Mouse (Mus musculus) forebrain, embryonic 13.5 days (tissue): Measurements from ENCODE around the gene Tcf3. TPM values are rescaled to one million over a fixed set of nuclear protein-coding genes. Genes with fewer than 3 reads are reported as not detected.

Experiments used
- ATAC-seq: fragments of 200-750 bp; cut with Nextera tagmentation; 2 replicates; pipeline ENCODE4 v1.8.0; 2017
- H3K27ac ChIP-seq: fragments of 300-500 bp; sonication (generic); 2 replicates; pipeline ENCODE4 v1.5.1; 2015; ENCODE audit warnings: inconsistent platforms, mild to moderate bottlenecking, moderate library complexity
- H3K27me3 ChIP-seq: fragments of 300-500 bp; sonication (generic); 2 replicates; pipeline ENCODE4 v1.6.1; 2015; ENCODE audit warnings: mild to moderate bottlenecking, inconsistent platforms
- H3K36me3 ChIP-seq: fragments of 300-500 bp; sonication (generic); 2 replicates; pipeline ENCODE4 v1.6.1; 2015; ENCODE audit warnings: mild to moderate bottlenecking, inconsistent platforms; ENCODE audit not compliant: poor library complexity, severe bottlenecking
- H3K4me1 ChIP-seq: fragments of 300-500 bp; sonication (generic); 2 replicates; pipeline ENCODE4 v1.6.1; 2015; ENCODE audit warnings: inconsistent platforms
- H3K4me2 ChIP-seq: fragments of 300-500 bp; sonication (generic); 2 replicates; pipeline ENCODE4 v1.6.1; 2015; ENCODE audit warnings: inconsistent platforms, mild to moderate bottlenecking, moderate library complexity
- H3K4me3 ChIP-seq: fragments of 300-500 bp; sonication (generic); 2 replicates; pipeline ENCODE4 v1.5.1; 2015; ENCODE audit warnings: mild to moderate bottlenecking, inconsistent platforms
- H3K9ac ChIP-seq: fragments of 300-500 bp; sonication (generic); 2 replicates; pipeline ENCODE4 v1.6.1; 2015; ENCODE audit warnings: mild to moderate bottlenecking, inconsistent platforms
- H3K9me3 ChIP-seq: fragments of 300-500 bp; sonication (generic); replicated peaks from 2 replicates; pipeline ENCODE4 v1.6.1; 2016; ENCODE audit warnings: inconsistent platforms
- WGBS: fragments of 180-500 bp; shearing (Covaris S2); methylation state at CpG from one replicate; pipeline ENCODE4 v1.1.7; 2015; 5-methylcytosine and 5-hydroxymethylcytosine counted together
- polyA plus RNA-seq: library from polyadenylated mRNA; unstranded; fragments of >200 nt; fragmentation: Nextera tagmentation; extraction: Ambion mirVana; gene quantifications from 2 replicates; pipeline ENCODE4 v1.2.1, GENCODE M21; 2015

The Tcf3 gene
- polyA plus RNA-seq, 1 experiment from 2014 or later = 112 TPM

GRCm38 (mm10) chr10:80434823-80435222 lies 1.4 kb upstream of the Tcf3 start:
- peaks cover 35% of the 10 kb centered on the region for H3K4me1 ChIP-seq
- no peak overlapping the region for H3K9ac ChIP-seq
- H3K9me3 ChIP-seq = no peaks in the 10 kb centered on the region
- 0 out of 2 replicates have a peak overlapping the region, but pooled peaks have one; percentile 24 for H3K4me2 ChIP-seq
- H3K4me3 ChIP-seq = no peak overlapping the region
- WGBS = 83% methylated on average over 3 of the region's 3 CpGs
- H3K27me3 ChIP-seq = no peaks in the 10 kb centered on the region; the same call in 1 of the 2 replicates
- ATAC-seq = no peak
- H3K36me3 ChIP-seq = peaks cover 12% of the 10 kb centered on the region
- no peak overlapping the region for H3K27ac ChIP-seq

- H3K9me3 ChIP-seq = no peaks in the 10 kb centered on the region
- H3K4me3 ChIP-seq = peak overlapping the region; percentile 93
- no peak overlapping the region for H3K27ac ChIP-seq
- WGBS = 13% methylated on average over 8 of the region's 8 CpGs
- peak overlapping the region; percentile 24; the same call in 1 of the 2 replicates for H3K4me2 ChIP-seq
- H3K36me3 ChIP-seq = peaks cover 18% of the 10 kb centered on the region
- H3K27me3 ChIP-seq = no peaks in the 10 kb centered on the region; the same call in 1 of the 2 replicates
- peaks cover 38% of the 10 kb centered on the region for H3K4me1 ChIP-seq
- ATAC-seq = 0 out of 2 replicates have a peak, but pooled peaks have one; percentile 7
- H3K9ac ChIP-seq = 0 out of 2 replicates have a peak overlapping the region, but pooled peaks have one; percentile 99
Observed at GRCm38 (mm10) chr10:80434233-80434592, 766 bp upstream of the Tcf3 start.

GRCm38 (mm10) chr10:80432936-80433512 lies 423 bp downstream of the Tcf3 start:
- under 1% methylated on average over 53 of the region's 60 CpGs for WGBS
- peak; percentile 37; the same call in 1 of the 2 replicates for ATAC-seq
- H3K27me3 ChIP-seq = no peaks in the 10 kb centered on the region; the same call in 1 of the 2 replicates
- H3K9ac ChIP-seq = peak overlapping the region; percentile 99
- H3K9me3 ChIP-seq = no peaks in the 10 kb centered on the region
- H3K4me1 ChIP-seq = peaks cover 38% of the 10 kb centered on the region
- H3K4me3 ChIP-seq = peak overlapping the region; percentile 93
- peaks cover 30% of the 10 kb centered on the region for H3K36me3 ChIP-seq
- H3K4me2 ChIP-seq = peak overlapping the region; percentile 77
- peak overlapping the region; percentile 95 for H3K27ac ChIP-seq

GRCm38 (mm10) chr10:80432387-80432785 lies 1.1 kb downstream of the Tcf3 start:
- Histone ChIP-seq H3K9me3 (no peaks in the 10 kb centered on the region), H3K36me3 (peaks cover 36% of the 10 kb centered on the region), H3K4me3 (peak overlapping the region; percentile 93), H3K27ac (peak overlapping the region; percentile 95), H3K27me3 (no peaks in the 10 kb centered on the region), H3K4me2 (peak overlapping the region; percentile 77), H3K4me1 (peaks cover 38% of the 10 kb centered on the region), H3K9ac (peak overlapping the region; percentile 99)
- ATAC-seq = no peak
- WGBS = 3% methylated on average over 4 of the region's 4 CpGs

DNA sequence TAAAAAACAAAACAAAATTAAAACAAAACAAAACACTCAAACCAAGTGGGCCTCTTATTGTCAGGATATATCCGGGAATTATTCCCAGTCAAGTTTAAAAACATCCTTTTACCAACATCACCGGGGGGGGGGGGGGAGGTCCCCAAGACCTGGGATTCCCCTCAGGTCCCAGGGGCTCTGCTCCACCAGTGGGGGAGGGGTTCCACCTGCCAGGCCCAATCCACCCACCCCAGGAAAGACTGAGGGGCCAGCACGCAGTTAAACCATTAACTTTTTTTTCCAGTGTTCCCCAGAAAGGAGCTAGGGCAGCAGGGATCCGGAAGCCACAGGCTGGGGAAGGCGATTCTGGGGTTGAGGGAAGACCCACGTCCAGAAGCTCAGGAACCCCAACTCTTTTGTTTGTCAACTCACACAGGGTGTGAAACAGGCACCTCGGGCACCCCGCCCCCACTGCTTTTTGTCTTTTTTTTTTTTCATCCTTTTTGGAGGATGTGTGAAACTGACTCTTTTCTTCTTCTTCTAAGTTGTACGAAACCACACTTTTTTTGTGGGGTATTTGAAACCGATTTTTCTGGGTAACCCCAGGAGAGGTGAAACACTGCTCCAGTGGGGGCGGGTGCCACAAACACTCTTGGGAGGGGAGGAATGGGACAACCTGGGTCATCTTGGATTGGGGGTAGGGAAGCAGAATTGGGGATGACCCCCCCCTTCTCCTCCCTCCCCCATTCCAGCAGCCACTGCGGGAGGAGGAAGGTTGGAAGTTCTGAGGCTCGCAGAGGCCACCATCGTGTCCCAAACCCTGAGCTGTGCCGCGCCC lies 1.7 kb downstream of the Tcf3 start:
- peaks cover 38% of the 10 kb centered on the region for H3K4me1 ChIP-seq
- peak overlapping the region; percentile 93 for H3K4me3 ChIP-seq
- H3K27me3 ChIP-seq = no peaks in the 10 kb centered on the region
- 15% methylated on average over 16 of the region's 16 CpGs for WGBS
- no peaks in the 10 kb centered on the region for H3K9me3 ChIP-seq
- H3K9ac ChIP-seq = peak overlapping the region; percentile 99
- peaks cover 43% of the 10 kb centered on the region for H3K36me3 ChIP-seq
- no peak for ATAC-seq
- H3K27ac ChIP-seq = peak overlapping the region; percentile 95
- peak overlapping the region; percentile 77 for H3K4me2 ChIP-seq

- no peak overlapping the region for H3K4me3 ChIP-seq
- H3K36me3 ChIP-seq = peaks cover 56% of the 10 kb centered on the region
- H3K27ac ChIP-seq = no peak overlapping the region
- no peaks in the 10 kb centered on the region for H3K27me3 ChIP-seq
- peaks cover 32% of the 10 kb centered on the region for H3K4me1 ChIP-seq
- H3K4me2 ChIP-seq = peak overlapping the region; percentile 77
- H3K9ac ChIP-seq = no peak overlapping the region
- WGBS = 74% methylated on average over 6 of the region's 8 CpGs
- H3K9me3 ChIP-seq = peaks cover under 1% of the 10 kb centered on the region; the same call in 1 of the 2 replicates
- no peak for ATAC-seq
Observed at GRCm38 (mm10) chr10:80430375-80430980, 3.0 kb downstream of the Tcf3 start.

- H3K4me2 ChIP-seq = no peak overlapping the region
- H3K9ac ChIP-seq = no peak overlapping the region
- no peak overlapping the region for H3K4me3 ChIP-seq
- peaks cover 62% of the 10 kb centered on the region for H3K36me3 ChIP-seq
- H3K27me3 ChIP-seq = no peaks in the 10 kb centered on the region
- H3K4me1 ChIP-seq = peaks cover 31% of the 10 kb centered on the region
- peaks cover 6% of the 10 kb centered on the region; the same call in 1 of the 2 replicates for H3K9me3 ChIP-seq
- 84% methylated on average over 8 of the region's 8 CpGs for WGBS
- H3K27ac ChIP-seq = no peak overlapping the region
- ATAC-seq = no peak
Observed at GRCm38 (mm10) chr10:80429800-80430199, 3.6 kb downstream of the Tcf3 start.

GRCm38 (mm10) chr10:80425041-80425440 lies 8.4 kb downstream of the Tcf3 start:
- Histone ChIP-seq H3K36me3 (peaks cover 94% of the 10 kb centered on the region), H3K4me1 (peaks cover 43% of the 10 kb centered on the region), H3K9me3 (peaks cover 6% of the 10 kb centered on the region; the same call in 1 of the 2 replicates), H3K9ac (no peak overlapping the region), H3K4me3 (no peak overlapping the region), H3K4me2 (no peak overlapping the region), H3K27me3 (no peaks in the 10 kb centered on the region), H3K27ac (no peak overlapping the region)
- ATAC-seq = no peak
- 94% methylated on average over 3 of the region's 3 CpGs for WGBS

DNA sequence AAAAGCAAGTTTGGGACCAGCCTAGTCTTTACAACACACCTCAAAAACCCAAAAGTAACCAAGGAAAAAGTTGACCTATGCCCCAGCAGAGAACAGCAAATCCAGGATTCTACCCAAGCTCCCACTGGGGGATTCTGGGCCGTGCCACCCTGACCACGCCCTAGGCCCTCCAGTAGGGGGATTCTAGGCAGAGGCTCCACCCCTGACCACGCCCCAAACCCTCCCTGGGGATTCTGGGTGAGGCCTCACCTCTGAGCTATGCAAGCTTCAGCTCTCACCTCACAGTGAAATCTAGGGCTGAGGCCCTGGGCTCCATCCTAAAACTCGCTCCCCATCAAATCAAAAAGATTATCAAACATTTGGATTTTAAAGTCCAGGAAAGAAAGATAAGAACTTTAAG lies 9.9 kb downstream of the Tcf3 start:
- H3K27me3 ChIP-seq = no peaks in the 10 kb centered on the region
- peaks cover 53% of the 10 kb centered on the region for H3K4me1 ChIP-seq
- H3K4me2 ChIP-seq = no peak overlapping the region
- ATAC-seq = no peak
- H3K9ac ChIP-seq = no peak overlapping the region
- H3K36me3 ChIP-seq = peaks cover 94% of the 10 kb centered on the region
- WGBS = 57% methylated on average over 4 of the region's 4 CpGs
- peaks cover 6% of the 10 kb centered on the region; the same call in 1 of the 2 replicates for H3K9me3 ChIP-seq
- H3K4me3 ChIP-seq = no peak overlapping the region
- peak overlapping the region; percentile 79; the same call in 1 of the 2 replicates for H3K27ac ChIP-seq

DNA sequence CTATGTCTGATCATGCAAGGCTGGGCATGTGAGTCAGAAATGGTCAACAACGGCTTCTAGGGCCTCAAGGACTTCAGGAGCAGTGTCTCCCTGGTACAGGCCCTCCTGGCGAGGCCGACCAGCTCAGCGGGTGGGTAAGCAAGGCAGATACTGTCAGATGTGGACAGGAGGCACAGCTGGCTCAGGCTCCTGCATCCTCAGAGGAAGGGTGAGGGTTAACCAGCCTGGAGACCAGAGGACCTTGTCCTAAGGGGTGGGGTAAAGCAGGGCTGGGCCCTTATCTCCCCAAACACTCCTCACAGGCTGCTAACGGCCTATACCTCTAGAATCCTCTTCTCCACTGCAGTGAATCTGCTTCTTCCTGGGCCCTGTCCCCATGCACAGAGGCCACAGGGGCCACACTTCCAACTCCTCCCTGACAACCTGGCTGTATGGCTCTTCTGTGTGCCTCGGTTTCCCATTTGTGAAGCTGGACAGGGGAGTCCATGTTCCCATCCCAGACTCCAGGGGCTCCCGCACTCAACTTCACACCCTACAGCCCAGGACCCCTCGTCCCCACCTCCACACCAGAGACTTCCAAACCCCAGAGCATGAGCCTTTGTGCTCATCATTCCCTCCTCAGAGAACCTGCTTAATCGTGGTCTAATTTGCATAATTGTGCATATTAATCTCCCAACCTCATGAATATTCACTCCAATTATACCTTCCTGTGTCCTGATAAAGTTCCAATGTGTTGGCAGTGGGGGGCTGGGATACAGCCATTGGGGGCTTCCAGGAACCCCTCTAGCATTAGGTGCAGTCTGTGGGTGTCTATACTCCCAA lies 11.6 kb downstream of the Tcf3 start:
- no peak overlapping the region for H3K4me3 ChIP-seq
- H3K9ac ChIP-seq = peak overlapping the region; percentile 47; the same call in 1 of the 2 replicates
- peak; percentile 41; the same call in 1 of the 2 replicates for ATAC-seq
- peaks cover 94% of the 10 kb centered on the region for H3K36me3 ChIP-seq
- WGBS = 73% methylated on average over 9 of the region's 9 CpGs
- H3K9me3 ChIP-seq = peaks cover 6% of the 10 kb centered on the region; the same call in 1 of the 2 replicates
- peak overlapping the region; percentile 79 for H3K27ac ChIP-seq
- peaks cover 64% of the 10 kb centered on the region for H3K4me1 ChIP-seq
- peak overlapping the region; percentile 34 for H3K4me2 ChIP-seq
- H3K27me3 ChIP-seq = no peaks in the 10 kb centered on the region

DNA sequence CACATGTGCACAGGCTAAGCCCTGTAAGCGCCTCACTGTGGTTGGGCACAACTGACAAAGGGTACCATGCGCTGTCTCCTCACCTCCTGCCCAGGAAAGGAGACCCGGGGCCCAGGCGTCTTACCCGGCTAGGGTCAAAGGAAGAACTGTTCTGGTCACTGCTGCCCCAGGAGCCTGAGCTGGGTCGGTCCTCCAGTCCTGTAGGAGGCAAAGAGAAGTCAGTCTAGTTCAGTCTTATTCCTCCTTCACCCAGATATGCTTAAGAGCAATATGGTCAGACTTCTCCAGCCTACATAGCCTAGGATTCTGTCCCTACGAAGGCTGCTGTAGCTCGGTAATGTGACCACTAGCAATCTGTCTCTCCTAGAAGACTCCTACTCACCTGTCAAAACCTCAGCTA lies 12.2 kb downstream of the Tcf3 start:
- Histone ChIP-seq H3K4me2 (no peak overlapping the region), H3K4me3 (no peak overlapping the region), H3K9ac (0 out of 2 replicates have a peak overlapping the region, but pooled peaks have one; percentile 47), H3K27me3 (no peaks in the 10 kb centered on the region), H3K36me3 (peaks cover 94% of the 10 kb centered on the region), H3K9me3 (peaks cover 6% of the 10 kb centered on the region; the same call in 1 of the 2 replicates), H3K4me1 (peaks cover 64% of the 10 kb centered on the region), H3K27ac (peak overlapping the region; percentile 79; the same call in 1 of the 2 replicates)
- WGBS = 93% methylated on average over 8 of the region's 8 CpGs
- ATAC-seq = no peak
